Mouse (Mus musculus): ENCODE measurements around the gene Cpt1a. TPM values are rescaled to one million over a fixed set of nuclear protein-coding genes. Genes with fewer than 3 reads are reported as not detected.
A peak's percentile ranks its signal among the peaks of the same experiment; 100 is the strongest.

Cpt1a gene
- total RNA-seq, 2 experiments from 2014 or later: 31.3 to 32.5 TPM

GRCm38 (mm10) chr19:3402390-3402789, 80.3 kb downstream of the Cpt1a start:
- intact Hi-C loops (cut with DNase I): no loop called here
- no peak for DNase-seq (ENCODE audit: extremely low spot score in 1 of 2, low spot score in 2 of 2)

GRCm38 (mm10) chr19:3404030-3404429, 81.9 kb downstream of the Cpt1a start:
- DNase-seq (ENCODE audit: extremely low spot score in 1 of 2, low spot score in 2 of 2): no peak
- intact Hi-C loops (cut with DNase I): no loop called here

- intact Hi-C loops (cut with DNase I): no loop called here
- DNase-seq (ENCODE audit: extremely low spot score in 1 of 2, low spot score in 2 of 2): no peak
These were observed 83.6 kb downstream of the Cpt1a start for GRCm38 (mm10) chr19:3405531-3406281.

GRCm38 (mm10) chr19:3414268-3414733, 92.2 kb downstream of the Cpt1a start, which contains the start of gene Gal:
Gene Gal (minus strand): TSS chr19:3414544.
- intact Hi-C loops (cut with DNase I): no loop called here
- DNase-seq (ENCODE audit: extremely low spot score in 1 of 2, low spot score in 2 of 2): peak in 1 of 2 experiments; percentile 63

- peak in 1 of 2 experiments; percentile 37 for DNase-seq (ENCODE audit: extremely low spot score in 1 of 2, low spot score in 2 of 2)
- intact Hi-C loops (cut with DNase I): no loop called here
These were observed 97.1 kb downstream of the Cpt1a start for GRCm38 (mm10) chr19:3419251-3419650.

- DNase-seq (ENCODE audit: extremely low spot score in 1 of 2, low spot score in 2 of 2): peak in 1 of 2 experiments; percentile 43
- intact Hi-C loops (cut with DNase I): no loop called here
These were observed 100.4 kb downstream of the Cpt1a start for GRCm38 (mm10) chr19:3422488-3422887.

- intact Hi-C loops (cut with DNase I): no loop called here
- DNase-seq (ENCODE audit: extremely low spot score in 1 of 2, low spot score in 2 of 2): no peak
These were observed 100.8 kb downstream of the Cpt1a start for GRCm38 (mm10) chr19:3422981-3423380.

- intact Hi-C loops (cut with DNase I): no loop called here
- no peak for DNase-seq (ENCODE audit: extremely low spot score in 1 of 2, low spot score in 2 of 2)
These were observed 102.1 kb downstream of the Cpt1a start for GRCm38 (mm10) chr19:3424214-3424613.

GRCm38 (mm10) chr19:3428057-3428830, 106.1 kb downstream of the Cpt1a start:
- no peak for DNase-seq (ENCODE audit: extremely low spot score in 1 of 2, low spot score in 2 of 2)
- intact Hi-C loops (cut with DNase I): no loop called here

GRCm38 (mm10) chr19:3429156-3429816, 107.2 kb downstream of the Cpt1a start:
- intact Hi-C loops (cut with DNase I): no loop called here
- DNase-seq (ENCODE audit: extremely low spot score in 1 of 2, low spot score in 2 of 2): no peak

- DNase-seq (ENCODE audit: extremely low spot score in 1 of 2, low spot score in 2 of 2): no peak
- intact Hi-C loops (cut with DNase I): no loop called here
These were observed 108.9 kb downstream of the Cpt1a start for GRCm38 (mm10) chr19:3431066-3431465.

GRCm38 (mm10) chr19:3431969-3432368, 109.8 kb downstream of the Cpt1a start:
- intact Hi-C loops (cut with DNase I): no loop called here
- no peak for DNase-seq (ENCODE audit: extremely low spot score in 1 of 2, low spot score in 2 of 2)

- intact Hi-C loops (cut with DNase I): no loop called here
- no peak for DNase-seq (ENCODE audit: extremely low spot score in 1 of 2, low spot score in 2 of 2)
These were observed 112.0 kb downstream of the Cpt1a start for GRCm38 (mm10) chr19:3434124-3434523.

GRCm38 (mm10) chr19:3434641-3435040, 112.5 kb downstream of the Cpt1a start:
- intact Hi-C loops (cut with DNase I): no loop called here
- no peak for DNase-seq (ENCODE audit: extremely low spot score in 1 of 2, low spot score in 2 of 2)

Small RNA genes lying within 50 kb of the gene (microRNA-seq; reads per million reads assigned to microRNA genes)
- not detected for gene Mir6984

Other genes starting within 250 kb of the Cpt1a start
- 10 to 100 TPM; 52.4 to 60.4 TPM for gene Mrpl21, start 39.4 kb upstream of the Cpt1a start, total RNA-seq (2021)
- gene Ighmbp2, start 39.3 kb upstream of the Cpt1a start, total RNA-seq (2021): 10 to 100 TPM; 11.2 to 12.2 TPM
- under 1 TPM; 0.30 to 0.41 TPM for gene Tesmin, start 66.5 kb downstream of the Cpt1a start, total RNA-seq (2021)
- gene Gal, start 92.2 kb downstream of the Cpt1a start, total RNA-seq (2021): 1 to 10 TPM; 1.3 to 2.0 TPM